Mouse (Mus musculus) T-helper 2 cell (primary cell): ENCODE measurements around the gene Btnl4.

Source experiments
- in situ Hi-C: fragments of 300-600 bp; cut with MboI, MseI; formaldehyde crosslinking; loops from one replicate; pipeline ENCODE4 v1.15.1; 2025; ENCODE audit warnings: high pct_unique_total_duplicates

Btnl4 gene

GRCm38 (mm10) chr17:34437606-34438005 lies 39.5 kb downstream of the Btnl4 start:
- in situ Hi-C loops = no loop called here

GRCm38 (mm10) chr17:34437120-34437519 lies 40.0 kb downstream of the Btnl4 start:
- in situ Hi-C loops = no loop called here

GRCm38 (mm10) chr17:34427597-34427996 lies 49.5 kb downstream of the Btnl4 start:
- in situ Hi-C loops = no loop called here

- in situ Hi-C loops = no loop called here
These were observed 57.1 kb downstream of the Btnl4 start for GRCm38 (mm10) chr17:34420014-34420413.
